Mouse (Mus musculus) forebrain, embryonic 15.5 days (tissue): ENCODE data around the gene Cib2. TPM values are rescaled to one million over a fixed set of nuclear protein-coding genes. Genes with fewer than 3 reads are reported as not detected.
"Not testable (repeated sequence)": the region's sequence is repeated elsewhere in the genome, so short reads cannot be mapped to it uniquely, and the experiment has no call there.

Experiments used
- ATAC-seq: fragments of 200-750 bp; cut with Nextera tagmentation; replicated peaks from 2 replicates; pipeline ENCODE4 v1.8.0; 2017; ENCODE audit warnings: mild to moderate bottlenecking, moderate TSS enrichment, moderate library complexity
- H3K27ac ChIP-seq: fragments of 300-500 bp; sonication (generic); replicated peaks from 2 replicates; pipeline ENCODE4 v1.5.1; 2015; ENCODE audit warnings: mild to moderate bottlenecking, inconsistent platforms
- H3K27me3 ChIP-seq: fragments of 300-500 bp; sonication (generic); 2 replicates; pipeline ENCODE4 v1.6.1; 2015; ENCODE audit warnings: inconsistent platforms
- H3K36me3 ChIP-seq: fragments of 300-500 bp; sonication (generic); 2 replicates; pipeline ENCODE4 v1.6.1; 2015; ENCODE audit warnings: mild to moderate bottlenecking, inconsistent platforms
- H3K4me1 ChIP-seq: fragments of 300-500 bp; sonication (generic); 2 replicates; pipeline ENCODE4 v1.6.1; 2015; ENCODE audit warnings: inconsistent platforms
- H3K4me2 ChIP-seq: fragments of 300-500 bp; sonication (generic); replicated peaks from 2 replicates; pipeline ENCODE4 v1.6.1; 2015; ENCODE audit warnings: mild to moderate bottlenecking, inconsistent platforms
- H3K4me3 ChIP-seq: fragments of 300-500 bp; sonication (generic); 2 replicates; pipeline ENCODE4 v1.5.1; 2015; ENCODE audit warnings: mild to moderate bottlenecking, inconsistent platforms
- H3K9ac ChIP-seq: fragments of 300-500 bp; sonication (generic); replicated peaks from 2 replicates; pipeline ENCODE4 v1.6.1; 2015; ENCODE audit warnings: mild to moderate bottlenecking, inconsistent platforms
- H3K9me3 ChIP-seq: fragments of 300-500 bp; sonication (generic); 2 replicates; pipeline ENCODE4 v1.6.1; 2016; ENCODE audit warnings: inconsistent platforms
- WGBS: fragments of 180-500 bp; shearing (Covaris S2); methylation state at CpG from one replicate; pipeline ENCODE4 v1.1.7; 2015; ENCODE audit warnings: mixed read lengths; 5-methylcytosine and 5-hydroxymethylcytosine counted together
- polyA plus RNA-seq: library from polyadenylated mRNA; unstranded; fragments of >200 nt; fragmentation: Nextera tagmentation; extraction: Ambion mirVana; gene quantifications from 2 replicates; pipeline ENCODE4 v1.2.1, GENCODE M21; 2015

Cib2 gene
- 40.6 and 41.4 TPM in 2 replicates for polyA plus RNA-seq

GRCm38 (mm10) chr9:54559771-54560471, at the start of gene Cib2:
Cib2 (minus strand) TSS chr9:54560218.
- Histone ChIP-seq H3K36me3 (no peaks in the 10 kb centered on the region), H3K27me3 (no peaks in the 10 kb centered on the region), H3K27ac (no peak within 1 kb of the TSS), H3K9me3 (no peaks in the 10 kb centered on the region), H3K4me2 (peak within 1 kb of the TSS; percentile 71), H3K4me1 (peaks cover 7% of the 10 kb centered on the region; the same call in 1 of the 2 replicates), H3K4me3 (peak within 1 kb of the TSS; percentile 50), H3K9ac (peak within 1 kb of the TSS; percentile 57)
- 1% methylated on average over 53 of the region's 54 CpGs for WGBS
- peak; percentile 96 for ATAC-seq

- ATAC-seq = no peak
Measured at GRCm38 (mm10) chr9:54604886-54605285, 44.9 kb upstream of the Cib2 start.

DNA sequence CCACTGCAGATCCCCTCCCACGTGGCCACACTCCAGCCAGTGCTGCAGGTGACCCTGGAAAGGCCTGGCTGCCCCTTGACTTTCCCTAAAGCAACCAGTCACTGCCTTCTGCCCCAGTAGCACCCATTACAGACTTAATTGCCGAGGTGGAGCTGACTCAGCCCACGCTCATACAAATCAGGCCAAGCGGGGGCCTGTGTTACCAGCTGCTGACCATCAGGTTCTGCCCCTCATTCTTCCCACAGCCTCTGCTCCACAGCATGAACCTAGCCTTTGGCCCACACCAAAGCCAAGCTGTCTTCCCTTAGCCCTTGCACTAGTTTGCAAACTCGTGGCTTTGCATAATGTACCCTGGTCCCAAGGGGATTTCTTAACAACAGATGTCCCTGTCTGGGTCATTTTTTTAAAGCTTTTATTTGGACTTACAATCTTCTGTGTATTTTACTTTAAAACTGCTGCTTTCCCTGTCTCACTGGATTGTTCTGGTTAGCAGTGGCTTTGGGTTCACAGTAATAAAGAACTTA, 44.2 kb upstream of the Cib2 start:
- no peak for ATAC-seq
- WGBS = 86% methylated on average over 5 of the region's 5 CpGs

More at GRCm38 (mm10) chr9:54604886-54605285, 44.9 kb upstream of the Cib2 start:
- H3K9ac ChIP-seq = no peak overlapping the region
- no peaks in the 10 kb centered on the region for H3K27me3 ChIP-seq
- H3K9me3 ChIP-seq = no peaks in the 10 kb centered on the region
- 63% methylated on average over 4 of the region's 4 CpGs for WGBS
- H3K4me1 ChIP-seq = no peaks in the 10 kb centered on the region
- H3K4me3 ChIP-seq = no peak overlapping the region
- H3K36me3 ChIP-seq = peaks cover 42% of the 10 kb centered on the region
- no peak overlapping the region for H3K27ac ChIP-seq
- H3K4me2 ChIP-seq = no peak overlapping the region

GRCm38 (mm10) chr9:54602916-54603315, 42.9 kb upstream of the Cib2 start:
- Histone ChIP-seq H3K9ac (no peak overlapping the region), H3K27me3 (no peaks in the 10 kb centered on the region), H3K36me3 (peaks cover 60% of the 10 kb centered on the region), H3K4me3 (no peak overlapping the region), H3K4me1 (no peaks in the 10 kb centered on the region), H3K27ac (no peak overlapping the region), H3K9me3 (no peaks in the 10 kb centered on the region), H3K4me2 (no peak overlapping the region)
- WGBS = 60% methylated on average over 7 of the region's 7 CpGs
- ATAC-seq = no peak

More for the DNA sequence above, 44.2 kb upstream of the Cib2 start:
- Histone ChIP-seq H3K4me1 (no peaks in the 10 kb centered on the region), H3K9me3 (no peaks in the 10 kb centered on the region), H3K4me2 (no peak overlapping the region), H3K9ac (no peak overlapping the region), H3K36me3 (peaks cover 49% of the 10 kb centered on the region), H3K27ac (no peak overlapping the region), H3K27me3 (no peaks in the 10 kb centered on the region), H3K4me3 (no peak overlapping the region)

DNA sequence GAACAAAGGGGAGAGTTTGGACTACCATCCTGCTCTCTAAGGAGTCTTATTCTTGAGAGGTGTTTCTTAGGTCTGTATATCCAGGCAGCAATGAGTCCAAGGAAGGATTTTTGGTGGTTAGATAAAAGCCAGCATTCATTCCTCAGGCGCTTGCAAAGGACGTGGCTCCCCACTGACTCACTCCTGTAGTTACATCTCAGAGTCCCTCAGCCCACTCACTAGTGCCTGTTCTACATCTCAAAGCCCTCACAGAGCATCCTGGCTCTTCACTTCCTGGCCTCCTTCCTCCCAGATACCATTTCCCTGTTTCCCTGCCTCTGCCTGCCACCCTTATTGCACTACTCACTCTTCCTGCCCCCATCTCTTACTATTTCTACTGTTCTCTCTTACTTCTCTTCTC, 42.4 kb upstream of the Cib2 start:
- Histone ChIP-seq H3K4me3 (no peak overlapping the region), H3K9ac (no peak overlapping the region), H3K4me2 (no peak overlapping the region), H3K4me1 (no peaks in the 10 kb centered on the region), H3K27ac (no peak overlapping the region), H3K27me3 (no peaks in the 10 kb centered on the region), H3K36me3 (peaks cover 66% of the 10 kb centered on the region), H3K9me3 (no peaks in the 10 kb centered on the region)
- no peak for ATAC-seq
- 80% methylated on average over 2 of the region's 2 CpGs for WGBS

- no peak overlapping the region for H3K9ac ChIP-seq
- no peak overlapping the region for H3K4me3 ChIP-seq
- H3K4me2 ChIP-seq = no peak overlapping the region
- H3K27ac ChIP-seq = no peak overlapping the region
- peaks cover 88% of the 10 kb centered on the region for H3K36me3 ChIP-seq
- 95% methylated on average over 15 of the region's 15 CpGs for WGBS
- H3K4me1 ChIP-seq = no peaks in the 10 kb centered on the region
- H3K27me3 ChIP-seq = no peaks in the 10 kb centered on the region
- H3K9me3 ChIP-seq = no peaks in the 10 kb centered on the region
- no peak for ATAC-seq
Measured at GRCm38 (mm10) chr9:54596752-54597465, 36.9 kb upstream of the Cib2 start.

GRCm38 (mm10) chr9:54593652-54594051, 33.6 kb upstream of the Cib2 start:
- H3K4me3 ChIP-seq, H3K9me3 ChIP-seq, ATAC-seq, H3K4me1 ChIP-seq, H3K27ac ChIP-seq, H3K9ac ChIP-seq, H3K27me3 ChIP-seq, H3K4me2 ChIP-seq: not testable (repeated sequence)
- H3K36me3 ChIP-seq = peaks cover 66% of the 10 kb centered on the region
- 73% methylated on average over 4 of the region's 4 CpGs for WGBS

DNA sequence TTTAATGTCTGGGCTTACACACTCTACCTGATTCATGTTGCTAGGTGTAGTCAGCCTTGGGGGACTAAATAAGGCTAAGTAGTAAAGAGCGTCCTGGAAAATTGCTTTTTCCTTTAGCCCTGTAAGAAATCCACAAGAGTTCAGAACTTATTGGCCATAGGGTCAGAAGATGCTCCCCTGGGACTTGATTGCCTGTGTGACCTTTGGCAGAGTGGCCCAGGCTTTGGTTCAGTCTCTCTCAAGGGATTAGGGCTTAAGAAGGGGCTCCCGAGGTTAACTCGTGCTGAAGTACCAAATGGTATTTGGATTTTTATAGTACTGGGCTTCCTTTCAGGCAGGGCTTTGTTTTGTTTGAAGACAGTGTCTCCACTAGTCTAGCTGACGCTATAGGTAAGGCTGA, 27.8 kb upstream of the Cib2 start:
- Histone ChIP-seq H3K27ac (no peak overlapping the region), H3K4me3 (no peak overlapping the region), H3K4me1 (peaks cover 23% of the 10 kb centered on the region), H3K27me3 (no peaks in the 10 kb centered on the region), H3K4me2 (0 out of 2 replicates have a peak overlapping the region, but pooled peaks have one; percentile 97), H3K36me3 (peaks cover 13% of the 10 kb centered on the region), H3K9me3 (no peaks in the 10 kb centered on the region), H3K9ac (no peak overlapping the region)
- ATAC-seq = no peak
- 63% methylated on average over 4 of the region's 4 CpGs for WGBS

GRCm38 (mm10) chr9:54586199-54587061, 26.4 kb upstream of the Cib2 start, which contains the start of gene Idh3a:
Idh3a (plus strand) TSS chr9:54586334.
- no peaks in the 10 kb centered on the region for H3K27me3 ChIP-seq
- H3K9ac ChIP-seq = peak within 1 kb of the TSS; percentile 93
- ATAC-seq = peak; percentile 99
- WGBS = under 1% methylated on average over 66 of the region's 73 CpGs
- peak within 1 kb of the TSS; percentile 97 for H3K4me2 ChIP-seq
- no peaks in the 10 kb centered on the region for H3K9me3 ChIP-seq
- peaks cover 6% of the 10 kb centered on the region for H3K36me3 ChIP-seq
- peak within 1 kb of the TSS; percentile 66 for H3K27ac ChIP-seq
- peaks cover 23% of the 10 kb centered on the region for H3K4me1 ChIP-seq
- H3K4me3 ChIP-seq = peak within 1 kb of the TSS; percentile 99

DNA sequence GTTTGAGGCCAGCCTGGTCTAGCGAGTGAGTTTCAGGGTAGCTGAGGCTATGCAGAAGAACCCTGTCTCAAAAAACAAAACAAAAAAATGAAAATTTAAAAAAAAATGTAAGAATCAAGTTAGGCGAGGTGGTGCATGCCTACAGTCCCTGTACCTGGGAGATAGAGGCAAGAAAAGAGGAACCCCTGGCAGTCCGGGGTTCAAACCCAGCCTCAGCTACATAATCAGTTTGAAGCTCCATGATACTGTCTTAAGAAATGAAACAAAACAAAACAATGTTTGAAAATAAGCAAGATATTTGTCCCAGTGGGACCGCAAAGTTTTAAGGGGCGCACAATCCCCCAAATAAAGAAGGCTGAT, 25.8 kb upstream of the Cib2 start:
- ATAC-seq = peak; percentile 53
- peak overlapping the region; percentile 99 for H3K4me3 ChIP-seq
- peak overlapping the region; percentile 97 for H3K4me2 ChIP-seq
- H3K4me1 ChIP-seq = peaks cover 23% of the 10 kb centered on the region
- 29% methylated on average over 5 of the region's 5 CpGs for WGBS
- H3K9me3 ChIP-seq = no peaks in the 10 kb centered on the region
- H3K27me3 ChIP-seq = no peaks in the 10 kb centered on the region
- H3K9ac ChIP-seq = peak overlapping the region; percentile 36; the same call in 1 of the 2 replicates
- H3K36me3 ChIP-seq = peaks cover 3% of the 10 kb centered on the region
- H3K27ac ChIP-seq = peak overlapping the region; percentile 66

DNA sequence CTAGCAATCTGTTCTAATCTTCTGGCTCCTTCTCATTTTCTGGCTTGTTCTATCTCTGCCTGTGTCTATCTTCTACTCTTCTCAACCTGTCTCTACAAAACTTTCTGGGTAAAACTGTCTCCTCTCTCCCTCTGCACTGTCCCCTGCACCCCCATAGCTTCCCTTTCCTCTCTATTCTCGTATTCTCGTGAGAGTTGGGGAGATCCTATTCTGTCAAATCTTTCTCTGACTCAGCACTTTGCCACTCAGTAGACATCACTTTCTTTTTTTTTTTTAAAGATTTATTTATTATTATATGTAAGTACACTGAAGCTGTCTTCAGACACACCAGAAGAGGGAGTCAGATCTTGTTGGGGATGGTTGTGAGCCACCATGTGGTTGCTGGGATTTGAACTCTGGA, 24.1 kb upstream of the Cib2 start:
- H3K9ac ChIP-seq, H3K27ac ChIP-seq, H3K36me3 ChIP-seq, H3K4me3 ChIP-seq, ATAC-seq, H3K4me2 ChIP-seq, H3K9me3 ChIP-seq, H3K27me3 ChIP-seq: not testable (repeated sequence)
- H3K4me1 ChIP-seq = peaks cover 23% of the 10 kb centered on the region
- WGBS = 87% methylated on average over 2 of the region's 2 CpGs
